Mouse (Mus musculus): ENCODE measurements around the gene Gm815. TPM values are rescaled to one million over a fixed set of nuclear protein-coding genes. Genes with fewer than 3 reads are reported as not detected.

The Gm815 gene
- total and polyA plus RNA-seq, 3 experiments = not detected

DNA sequence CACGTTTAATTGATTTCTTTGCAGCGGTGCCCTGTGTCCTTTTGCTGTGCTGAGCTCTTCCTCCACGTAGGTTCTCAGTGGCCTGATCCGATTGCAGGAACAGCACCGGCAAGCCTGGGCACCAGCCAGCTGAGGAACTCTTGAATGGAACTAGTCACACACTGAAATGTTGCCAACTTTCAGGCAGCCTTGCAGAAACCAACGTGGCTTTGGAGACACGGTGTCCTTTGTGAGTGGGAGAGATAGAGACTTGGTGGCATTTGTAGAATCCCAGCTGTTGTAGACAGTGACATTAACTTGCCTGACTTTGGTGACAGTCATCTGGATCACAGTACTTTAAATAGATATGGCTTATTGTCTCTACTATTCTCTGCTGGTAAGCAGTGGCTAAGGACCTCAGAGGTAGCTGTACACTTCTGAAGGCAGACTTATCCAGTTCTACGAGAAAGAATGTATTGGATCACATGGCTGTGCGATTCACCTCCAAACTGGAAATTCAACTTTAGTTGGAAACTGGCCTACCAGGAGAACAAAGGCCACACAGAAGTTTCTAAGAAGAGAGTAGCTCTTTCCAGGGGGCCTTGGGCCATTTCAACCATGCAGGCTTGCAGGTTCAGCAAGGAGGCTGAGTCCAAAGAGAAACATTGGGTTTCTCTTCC lies 5.8 kb downstream of the Gm815 start:
- H3K36me3 ChIP-seq (ENCODE audit: control insufficient read depth in 1 of 2, insufficient read depth in 2 of 2, low read length in 2 of 2) = no peaks in the 10 kb centered on the region
- H3K27me3 ChIP-seq (ENCODE audit: control insufficient read depth in 1 of 2, insufficient read depth in 2 of 2, low read length in 2 of 2) = no peaks in the 10 kb centered on the region
- no peaks in the 10 kb centered on the region for H3K79me2 ChIP-seq (ENCODE audit: control insufficient read depth, insufficient read depth, low read length, poor library complexity)
- H3K4me3 ChIP-seq (ENCODE audit: control insufficient read depth in 1 of 2, insufficient read depth in 1 of 2, low read depth in 2 of 2, low read length in 2 of 2) = no peak overlapping the region
- no peak for DNase-seq (ENCODE audit: low read depth, low spot score)
- no peaks in the 10 kb centered on the region for H3K9me3 ChIP-seq (replicated peaks; ENCODE audit: insufficient read depth, low read length)
- no peak for TF ChIP-seq HCFC1 (IDR thresholded peaks at IDR 0.05; ENCODE audit: low read depth, low read length)
- no peak for TF ChIP-seq E2F4 (IDR thresholded peaks at IDR 0.05; ENCODE audit: borderline replicate concordance, low read depth, low read length)
- no peak for TF ChIP-seq TBP (IDR thresholded peaks at IDR 0.05; ENCODE audit: low read depth, low read length)
- TF ChIP-seq JUND (IDR thresholded peaks at IDR 0.05; ENCODE audit: low read depth, low read length) = no peak
- TF ChIP-seq MYC (IDR thresholded peaks at IDR 0.05; ENCODE audit: low read depth, low read length) = no peak
- no peak for TF ChIP-seq POLR2AphosphoS2 (IDR thresholded peaks at IDR 0.05; ENCODE audit: low read length)
- no peak for TF ChIP-seq SMC3 (IDR thresholded peaks at IDR 0.05; ENCODE audit: low read depth, low read length)
- no peak for TF ChIP-seq GABPA (IDR thresholded peaks at IDR 0.05; ENCODE audit: low read depth, low read length)
- no peak for TF ChIP-seq MAZ (IDR thresholded peaks at IDR 0.05; ENCODE audit: low read depth, low read length)
- TF ChIP-seq MEF2A (IDR thresholded peaks at IDR 0.05; ENCODE audit: extremely low read depth, insufficient replicate concordance, low read depth, low read length, poor library complexity, severe bottlenecking) = no peak
- no peak for TF ChIP-seq POLR2A (IDR thresholded peaks at IDR 0.05; ENCODE audit: control insufficient read depth in 1 of 2, insufficient read depth in 1 of 2, low read depth in 1 of 2, low read length in 2 of 2, poor library complexity in 1 of 2)
- H3K27ac ChIP-seq (ENCODE audit: control insufficient read depth, low read depth, low read length) = no peak overlapping the region
- no peak overlapping the region for H3K9ac ChIP-seq (ENCODE audit: control insufficient read depth, low read depth, low read length, poor library complexity, severe bottlenecking)
- no peaks in the 10 kb centered on the region for H3K4me1 ChIP-seq (ENCODE audit: control insufficient read depth in 1 of 2, insufficient read depth in 2 of 2, low read length in 2 of 2)

DNA sequence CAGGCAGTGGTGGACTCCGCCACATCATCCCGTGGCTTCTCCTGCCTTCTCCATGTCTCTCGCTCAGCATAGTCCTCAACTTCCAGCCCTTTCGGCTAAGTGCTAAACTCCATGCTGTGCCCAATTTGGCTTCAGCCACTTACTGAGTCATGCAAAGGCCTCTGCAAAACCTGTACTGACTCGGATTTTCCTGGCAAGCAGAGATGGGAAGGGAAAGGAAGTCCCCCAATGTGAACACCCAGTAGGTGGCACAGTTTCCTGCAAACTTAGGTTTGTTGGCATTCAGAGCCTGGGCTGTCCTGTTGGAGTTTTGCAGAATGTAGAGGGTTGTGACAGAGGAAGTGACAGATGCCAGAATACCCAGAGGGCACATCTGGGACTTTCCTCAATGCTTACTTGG lies 7.2 kb downstream of the Gm815 start:
- no peak overlapping the region for H3K27ac ChIP-seq (ENCODE audit: control insufficient read depth, low read depth, low read length)
- no peak for DNase-seq (ENCODE audit: low read depth, low spot score)

More for the DNA sequence above, 7.2 kb downstream of the Gm815 start:
- Histone ChIP-seq H3K4me1 (ENCODE audit: control insufficient read depth in 1 of 2, insufficient read depth in 2 of 2, low read length in 2 of 2) (no peaks in the 10 kb centered on the region), H3K79me2 (ENCODE audit: control insufficient read depth, insufficient read depth, low read length, poor library complexity) (no peaks in the 10 kb centered on the region), H3K36me3 (ENCODE audit: control insufficient read depth in 1 of 2, insufficient read depth in 2 of 2, low read length in 2 of 2) (no peaks in the 10 kb centered on the region), H3K9ac (ENCODE audit: control insufficient read depth, low read depth, low read length, poor library complexity, severe bottlenecking) (no peak overlapping the region), H3K27me3 (ENCODE audit: control insufficient read depth in 1 of 2, insufficient read depth in 2 of 2, low read length in 2 of 2) (no peaks in the 10 kb centered on the region), H3K9me3 (replicated peaks; ENCODE audit: insufficient read depth, low read length) (no peaks in the 10 kb centered on the region), H3K4me3 (ENCODE audit: control insufficient read depth in 1 of 2, insufficient read depth in 1 of 2, low read depth in 2 of 2, low read length in 2 of 2) (no peak overlapping the region)
- TF ChIP-seq RAD21 (IDR thresholded peaks at IDR 0.05; ENCODE audit: low read depth, low read length) (no peak), SMC3 (IDR thresholded peaks at IDR 0.05; ENCODE audit: low read depth, low read length) (no peak), MEF2A (IDR thresholded peaks at IDR 0.05; ENCODE audit: extremely low read depth, insufficient replicate concordance, low read depth, low read length, poor library complexity, severe bottlenecking) (no peak), ZMIZ1 (IDR thresholded peaks at IDR 0.05; ENCODE audit: low read depth, low read length) (no peak), NRF1 (IDR thresholded peaks at IDR 0.05; ENCODE audit: insufficient read depth, low read depth, low read length, poor library complexity, severe bottlenecking) (no peak), GATA1 (IDR thresholded peaks at IDR 0.05; ENCODE audit: low read depth, low read length) (no peak), MXI1 (IDR thresholded peaks at IDR 0.05; ENCODE audit: low read depth, low read length) (no peak), CTCF (IDR thresholded peaks at IDR 0.05 in 2 of 3, conservative IDR thresholded peaks at IDR 0.05 in 1 of 3; ENCODE audit: control insufficient read depth in 1 of 3, insufficient read depth in 1 of 3, low read depth in 2 of 3, low read length in 3 of 3, poor library complexity in 1 of 3, severe bottlenecking in 1 of 3) (no peak), JUND (IDR thresholded peaks at IDR 0.05; ENCODE audit: low read depth, low read length) (no peak), ZKSCAN1 (IDR thresholded peaks at IDR 0.05; ENCODE audit: low read depth, low read length) (no peak), E2F4 (IDR thresholded peaks at IDR 0.05; ENCODE audit: borderline replicate concordance, low read depth, low read length) (no peak), HCFC1 (IDR thresholded peaks at IDR 0.05; ENCODE audit: low read depth, low read length) (no peak), USF2 (IDR thresholded peaks at IDR 0.05; ENCODE audit: borderline replicate concordance in 1 of 2, insufficient read depth in 1 of 2, low read depth in 1 of 2, low read length in 2 of 2) (no peak), KAT2A (conservative IDR thresholded peaks at IDR 0.05; ENCODE audit: low read depth, low read length) (no peak), TCF12 (IDR thresholded peaks at IDR 0.05; ENCODE audit: low read depth, low read length) (no peak), MYC (IDR thresholded peaks at IDR 0.05; ENCODE audit: low read depth, low read length) (no peak), CHD2 (IDR thresholded peaks at IDR 0.05; ENCODE audit: low read length) (no peak), GABPA (IDR thresholded peaks at IDR 0.05; ENCODE audit: low read depth, low read length) (no peak), BHLHE40 (IDR thresholded peaks at IDR 0.05; ENCODE audit: borderline replicate concordance, low read depth, low read length) (no peak), TAL1 (IDR thresholded peaks at IDR 0.05; ENCODE audit: low read length) (no peak)
